In genomic region chr12:33968041-33968897, GRCm38 (mm10) we compare ENCODE assay signal across 10 mouse cellular contexts. TPM values are rescaled to one million over a fixed set of nuclear protein-coding genes. Genes with fewer than 3 reads are reported as not detected.
DNase-seq lines count a peak whose midpoint lies in the region; ATAC-seq and TF ChIP-seq lines count a peak whose summit lies in the region.
"Had no signal": no experiment of that assay in that cellular context is flagged by ENCODE, and none has a peak within 500 bp of the region (broad histone marks: within the 10 kb centered on the region; RNA-seq: fewer than 3 reads in every experiment).

No protein-coding gene starts in this region.

- peaks cover 55% of the 10 kb centered on the region for H3K27me3 ChIP-seq in kidney, postnatal 0 days (ENCODE audit: insufficient read depth, low read length)
- peaks cover 7% of the 10 kb centered on the region; the same call in 1 of the 2 replicates for H3K27me3 ChIP-seq in kidney, adult 2 months (replicated peaks; ENCODE audit: control insufficient read depth, insufficient read depth, low read length)
- H3K27me3 ChIP-seq in embryonic facial prominence, embryonic 13.5 days = peaks cover 31% of the 10 kb centered on the region
- 0 out of 2 replicates have a peak, but pooled peaks cover 5% of the 10 kb centered on the region for H3K27me3 ChIP-seq in limb, embryonic 10.5 days (ENCODE audit: low read depth, poor library complexity, severe bottlenecking)
- peaks cover 63% of the 10 kb centered on the region for H3K27me3 ChIP-seq in stomach, embryonic 15.5 days (replicated peaks)

- H3K4me2 ChIP-seq in kidney, postnatal 0 days (ENCODE audit: low read length) = peak overlapping the region; percentile 48
- H3K4me2 ChIP-seq in embryonic facial prominence, embryonic 13.5 days = peak overlapping the region; percentile 76
- peak overlapping the region; percentile 42 for H3K4me2 ChIP-seq in stomach, embryonic 15.5 days

- intact Hi-C loops in left cerebral cortex, postnatal 10 days (cut with DNase I) = loop anchor here (10.0 kb wide), 1 partner anchor 687 kb away; no protein-coding TSS in a partner anchor

- no peaks in the 10 kb centered on the region for H3K9me3 ChIP-seq in kidney, postnatal 0 days (replicated peaks; ENCODE audit: low read length)
- no peaks in the 10 kb centered on the region for H3K9me3 ChIP-seq in embryonic facial prominence, embryonic 13.5 days
- no peaks in the 10 kb centered on the region for H3K9me3 ChIP-seq in limb, embryonic 10.5 days (replicated peaks)
- H3K9me3 ChIP-seq in stomach, embryonic 15.5 days = no peaks in the 10 kb centered on the region

- TF ChIP-seq CTCF in kidney, postnatal 0 days (IDR thresholded peaks at IDR 0.05; ENCODE audit: low read depth) = no peak
- no peak for TF ChIP-seq CTCF in kidney, adult 2 months (conservative IDR thresholded peaks at IDR 0.05; ENCODE audit: insufficient read depth, insufficient read length, low read depth, low read length)

- 6% methylated on average over 37 of the region's 37 CpGs for WGBS in kidney, postnatal 0 days
- WGBS in kidney, adult 2 months = 9% methylated on average over 37 of the region's 37 CpGs
- WGBS in embryonic facial prominence, embryonic 13.5 days = under 1% methylated on average over 37 of the region's 37 CpGs
- WGBS in limb, embryonic 10.5 days = under 1% methylated on average over 37 of the region's 37 CpGs
- WGBS in stomach, embryonic 15.5 days = 7% methylated on average over 37 of the region's 37 CpGs

- H3K27ac ChIP-seq in kidney, postnatal 0 days = no peak overlapping the region
- H3K27ac ChIP-seq in kidney, adult 2 months (ENCODE audit: insufficient read depth, low read depth, low read length) = no peak overlapping the region
- peak overlapping the region; percentile 96 for H3K27ac ChIP-seq in embryonic facial prominence, embryonic 13.5 days
- peak overlapping the region; percentile 83 for H3K27ac ChIP-seq in limb, embryonic 10.5 days
- no peak overlapping the region for H3K27ac ChIP-seq in stomach, embryonic 15.5 days

- no peak for ATAC-seq in kidney, postnatal 0 days (replicated peaks; ENCODE audit: low FRiP score, low read depth)
- no peak for ATAC-seq in embryonic facial prominence, embryonic 13.5 days (ENCODE audit: insufficient number of reproducible peaks, insufficient read depth, low FRiP score, low TSS enrichment, low read depth)
- ATAC-seq in stomach, embryonic 15.5 days (ENCODE audit: insufficient read depth, low FRiP score, low read depth) = no peak

- DNase-seq in kidney, postnatal 0 days (ENCODE audit: low spot score) = no peak
- no peak for DNase-seq in kidney, adult 2 months
- peak; percentile 56 for DNase-seq in limb, embryonic 10.5 days (ENCODE audit: low spot score)
- DNase-seq in urinary bladder, adult 2 months (ENCODE audit: low spot score) = no peak
- DNase-seq in adipocyte (ENCODE audit: low spot score) = no peak
- DNase-seq in left cerebral cortex, postnatal 10 days (ENCODE audit: extremely low spot score in 1 of 2, low spot score in 2 of 2) = no peak
- DNase-seq: gastrocnemius, postnatal 25 days; layer of hippocampus, postnatal 36 days had no signal

- H3K4me3 ChIP-seq in kidney, postnatal 0 days (replicated peaks; ENCODE audit: low read depth, low read length) = no peak overlapping the region
- no peak overlapping the region for H3K4me3 ChIP-seq in kidney, adult 2 months (ENCODE audit: insufficient read depth, low read depth, low read length)
- peak overlapping the region; percentile 43 for H3K4me3 ChIP-seq in embryonic facial prominence, embryonic 13.5 days
- H3K4me3 ChIP-seq in limb, embryonic 10.5 days = peak overlapping the region; percentile 54
- 0 out of 2 replicates have a peak overlapping the region, but pooled peaks have one; percentile 27 for H3K4me3 ChIP-seq in stomach, embryonic 15.5 days (replicated peaks)

- peaks cover 11% of the 10 kb centered on the region for H3K4me1 ChIP-seq in kidney, postnatal 0 days (replicated peaks; ENCODE audit: insufficient read depth, low read length)
- H3K4me1 ChIP-seq in kidney, adult 2 months (ENCODE audit: control insufficient read depth, insufficient read depth, low read length) = no peaks in the 10 kb centered on the region
- H3K4me1 ChIP-seq in embryonic facial prominence, embryonic 13.5 days = peaks cover 53% of the 10 kb centered on the region
- H3K4me1 ChIP-seq in limb, embryonic 10.5 days = peaks cover 58% of the 10 kb centered on the region
- H3K4me1 ChIP-seq in stomach, embryonic 15.5 days = peaks cover 20% of the 10 kb centered on the region

- no peak for TF ChIP-seq POLR2A in kidney, adult 2 months (IDR thresholded peaks at IDR 0.05; ENCODE audit: low read depth, low read length)

- no peak overlapping the region for H3K9ac ChIP-seq in kidney, postnatal 0 days (ENCODE audit: low read depth, low read length)
- H3K9ac ChIP-seq in embryonic facial prominence, embryonic 13.5 days = peak overlapping the region; percentile 79
- no peak overlapping the region for H3K9ac ChIP-seq in stomach, embryonic 15.5 days

- H3K36me3 ChIP-seq in kidney, postnatal 0 days (ENCODE audit: insufficient read depth, low read length) = no peaks in the 10 kb centered on the region
- no peaks in the 10 kb centered on the region for H3K36me3 ChIP-seq in kidney, adult 2 months (ENCODE audit: control insufficient read depth, insufficient read depth, low read length)
- no peaks in the 10 kb centered on the region for H3K36me3 ChIP-seq in embryonic facial prominence, embryonic 13.5 days
- H3K36me3 ChIP-seq in limb, embryonic 10.5 days = no peaks in the 10 kb centered on the region
- no peaks in the 10 kb centered on the region for H3K36me3 ChIP-seq in stomach, embryonic 15.5 days

RNA-seq across cellular contexts. Expression of gene Twist1, which starts 10.8 kb away (rescaled TPM):
- polyA plus RNA-seq in kidney, postnatal 0 days (2015; fragmentation: Nextera tagmentation; extraction: Ambion mirVana) = 3.9 and 4.3 TPM in 2 replicates
- 2.0 and 3.0 TPM in 2 replicates for polyA plus RNA-seq in kidney, adult 2 months (2012; rRNA removed)
- polyA plus RNA-seq in embryonic facial prominence, embryonic 13.5 days (2015; fragmentation: Nextera tagmentation; extraction: Ambion mirVana) = 56.1 and 63.1 TPM in 2 replicates
- 31.0 and 33.4 TPM in 2 replicates for polyA plus RNA-seq in limb, embryonic 10.5 days (2016; fragmentation: Nextera tagmentation; extraction: Ambion mirVana)
- 4.2 and 5.3 TPM in 2 replicates for polyA plus RNA-seq in stomach, embryonic 15.5 days (2015; fragmentation: Nextera tagmentation; extraction: Ambion mirVana)
- 9.7 and 10.0 TPM in 2 replicates for polyA plus RNA-seq in urinary bladder, adult 2 months (2012; rRNA removed)
- under 1 TPM; 0.28 to 0.88 TPM for total RNA-seq in left cerebral cortex, postnatal 10 days (2021)

RNA-seq across cellular contexts. Expression of gene Ferd3l, which starts 40.0 kb away (rescaled TPM):
- polyA plus RNA-seq in kidney, postnatal 0 days (2015; fragmentation: Nextera tagmentation; extraction: Ambion mirVana) = not detected in 2 replicates
- polyA plus RNA-seq in kidney, adult 2 months (2012; rRNA removed) = not detected in 2 replicates
- not detected in 2 replicates for polyA plus RNA-seq in embryonic facial prominence, embryonic 13.5 days (2015; fragmentation: Nextera tagmentation; extraction: Ambion mirVana)
- polyA plus RNA-seq in limb, embryonic 10.5 days (2016; fragmentation: Nextera tagmentation; extraction: Ambion mirVana) = not detected in 2 replicates
- polyA plus RNA-seq in stomach, embryonic 15.5 days (2015; fragmentation: Nextera tagmentation; extraction: Ambion mirVana) = not detected in 2 replicates
- polyA plus RNA-seq in urinary bladder, adult 2 months (2012; rRNA removed) = not detected in 2 replicates
- not detected for total RNA-seq in left cerebral cortex, postnatal 10 days (2021)
- total RNA-seq: gastrocnemius, postnatal 25 days; layer of hippocampus, postnatal 36 days had no signal

Comparison
In these comparisons a context has a peak if more than half of its experiments do, and no peak if none do; other contexts are left out.
1. H3K27ac ChIP-seq: peak in embryonic facial prominence, embryonic 13.5 days (single experiment) and limb, embryonic 10.5 days (single experiment); none in kidney, postnatal 0 days (single experiment), kidney, adult 2 months (single experiment) and stomach, embryonic 15.5 days (single experiment).
2. H3K4me3 ChIP-seq: peak in embryonic facial prominence, embryonic 13.5 days (single experiment), limb, embryonic 10.5 days (single experiment) and stomach, embryonic 15.5 days (single experiment); none in kidney, postnatal 0 days (single experiment) and kidney, adult 2 months (single experiment).
3. Peak in every context shown above with its lines, with median percentiles within 50 percentile points of each other: H3K4me2 ChIP-seq.